Mouse (Mus musculus) liver, embryonic 14.5 days (tissue): ENCODE data around the gene Map3k5.

Experiments used
- CTCF ChIP-seq: IDR thresholded peaks from 2 replicates; pipeline ENCODE4 v1.5.1; 2016; ENCODE audit warnings: antibody characterized with exemption, low read depth, control low read depth
- EP300 ChIP-seq: IDR thresholded peaks from 2 replicates; pipeline ENCODE4 v1.6.1; 2016; ENCODE audit warnings: antibody characterized with exemption, low read depth

GRCm38 (mm10) chr10:20022608-20023340, 88.5 kb downstream of the Map3k5 start:
- TF ChIP-seq CTCF (no peak), EP300 (no peak)
